Comparison of ENCODE assay signal across 8 mouse cellular contexts in genomic region chr7:131409321-131409987, GRCm38 (mm10). TPM values are rescaled to one million over a fixed set of nuclear protein-coding genes. Genes with fewer than 3 reads are reported as not detected.
DNase-seq lines count a peak whose midpoint lies in the region; ATAC-seq and TF ChIP-seq lines count a peak whose summit lies in the region.

No protein-coding gene starts in this region.

- peak overlapping the region; percentile 80 for H3K4me3 ChIP-seq in neural tube, embryonic 11.5 days (ENCODE audit: low read depth, low read length)
- H3K4me3 ChIP-seq in heart, embryonic 14.5 days (ENCODE audit: control insufficient read depth in 1 of 2, insufficient read depth in 1 of 2, low read depth in 1 of 2, low read length in 2 of 2) = peak overlapping the region; percentile 82 to 93
- peak overlapping the region; percentile 93 for H3K4me3 ChIP-seq in liver, embryonic 11.5 days (ENCODE audit: low read depth, low read length)
- H3K4me3 ChIP-seq in olfactory bulb, adult 2 months (ENCODE audit: insufficient read depth, low read depth, low read length) = peak overlapping the region; percentile 80

- H3K9me3 ChIP-seq in neural tube, embryonic 11.5 days (ENCODE audit: control insufficient read depth, low read length) = no peaks in the 10 kb centered on the region
- no peaks in the 10 kb centered on the region for H3K9me3 ChIP-seq in heart, embryonic 14.5 days (ENCODE audit: control insufficient read depth, low read length)
- H3K9me3 ChIP-seq in liver, embryonic 11.5 days (ENCODE audit: control insufficient read depth, low read length) = no peaks in the 10 kb centered on the region

- H3K27me3 ChIP-seq in neural tube, embryonic 11.5 days (ENCODE audit: control insufficient read depth, insufficient read depth, low read length) = no peaks in the 10 kb centered on the region
- H3K27me3 ChIP-seq in heart, embryonic 14.5 days (ENCODE audit: control insufficient read depth, insufficient read depth, low read length) = no peaks in the 10 kb centered on the region
- no peaks in the 10 kb centered on the region for H3K27me3 ChIP-seq in liver, embryonic 11.5 days (replicated peaks; ENCODE audit: control insufficient read depth, insufficient read depth, low read length)

- H3K9ac ChIP-seq in neural tube, embryonic 11.5 days (ENCODE audit: low read length) = peak overlapping the region; percentile 85
- H3K9ac ChIP-seq in heart, embryonic 14.5 days (ENCODE audit: low read length) = peak overlapping the region; percentile 85
- H3K9ac ChIP-seq in liver, embryonic 11.5 days (ENCODE audit: low read depth, low read length) = peak overlapping the region; percentile 97

- 5% methylated on average over 16 of the region's 16 CpGs for WGBS in neural tube, embryonic 11.5 days
- 10% methylated on average over 16 of the region's 16 CpGs for WGBS in heart, embryonic 14.5 days
- WGBS in liver, embryonic 11.5 days = 8% methylated on average over 16 of the region's 16 CpGs
- WGBS in olfactory bulb, adult 2 months = 6% methylated on average over 16 of the region's 16 CpGs

- TF ChIP-seq POLR2A in olfactory bulb, adult 2 months (IDR thresholded peaks at IDR 0.05; ENCODE audit: insufficient read depth, low read depth, low read length) = no peak

- ATAC-seq in neural tube, embryonic 11.5 days (ENCODE audit: insufficient read depth, low FRiP score, low TSS enrichment) = peak; percentile 29; the same call in 1 of the 2 replicates
- no peak for ATAC-seq in heart, embryonic 14.5 days (ENCODE audit: insufficient number of reproducible peaks, insufficient read depth, low FRiP score, low read depth)
- ATAC-seq in liver, embryonic 11.5 days (replicated peaks; ENCODE audit: low FRiP score) = peak; percentile 3; the same call in 1 of the 2 replicates

- no peak for TF ChIP-seq CTCF in olfactory bulb, adult 2 months (IDR thresholded peaks at IDR 0.05; ENCODE audit: insufficient read depth, low read depth, low read length)

- no peaks in the 10 kb centered on the region for H3K36me3 ChIP-seq in neural tube, embryonic 11.5 days (ENCODE audit: control insufficient read depth, insufficient read depth, low read length)
- no peaks in the 10 kb centered on the region for H3K36me3 ChIP-seq in heart, embryonic 14.5 days (ENCODE audit: control insufficient read depth, insufficient read depth, low read length)
- no peaks in the 10 kb centered on the region for H3K36me3 ChIP-seq in liver, embryonic 11.5 days (ENCODE audit: control insufficient read depth, insufficient read depth, low read length)

- H3K4me1 ChIP-seq in neural tube, embryonic 11.5 days (ENCODE audit: control insufficient read depth, insufficient read depth, low read length) = peaks cover 15% of the 10 kb centered on the region; the same call in 1 of the 2 replicates
- H3K4me1 ChIP-seq in heart, embryonic 14.5 days (ENCODE audit: control insufficient read depth in 2 of 2, insufficient read depth in 2 of 2, low read length in 2 of 2) = peaks cover 3 to 14% of the 10 kb centered on the region in 2 experiments; a peak in 3 of 4 replicates
- peaks cover 17% of the 10 kb centered on the region for H3K4me1 ChIP-seq in liver, embryonic 11.5 days (replicated peaks; ENCODE audit: control insufficient read depth, insufficient read depth, low read length)
- H3K4me1 ChIP-seq in olfactory bulb, adult 2 months (ENCODE audit: control insufficient read depth, insufficient read depth, low read length) = no peaks in the 10 kb centered on the region; the same call in 1 of the 2 replicates

- H3K4me2 ChIP-seq in neural tube, embryonic 11.5 days (ENCODE audit: low read depth) = peak overlapping the region; percentile 70
- H3K4me2 ChIP-seq in heart, embryonic 14.5 days (ENCODE audit: low read length) = peak overlapping the region; percentile 79
- peak overlapping the region; percentile 65 for H3K4me2 ChIP-seq in liver, embryonic 11.5 days

- H3K27ac ChIP-seq in neural tube, embryonic 11.5 days (ENCODE audit: low read depth, low read length) = peak overlapping the region; percentile 24; the same call in 1 of the 2 replicates
- peak overlapping the region in 1 of 2 experiments; percentile 58; a peak in 1 of 4 replicates for H3K27ac ChIP-seq in heart, embryonic 14.5 days (replicated peaks in 1 of 2; ENCODE audit: control insufficient read depth in 1 of 2, insufficient read depth in 1 of 2, low read depth in 2 of 2, low read length in 2 of 2)
- 0 out of 2 replicates have a peak overlapping the region, but pooled peaks have one; percentile 13 for H3K27ac ChIP-seq in liver, embryonic 11.5 days (ENCODE audit: low read depth, low read length)
- no peak overlapping the region for H3K27ac ChIP-seq in olfactory bulb, adult 2 months (ENCODE audit: insufficient read depth, low read depth, low read length)

- DNase-seq in neural tube, embryonic 11.5 days (ENCODE audit: low spot score) = peak; percentile 37
- DNase-seq in neural tube, embryonic 10.5 days (ENCODE audit: extremely low spot score, low spot score) = no peak
- DNase-seq in c-Kit-positive CD71-positive TER-119-negative erythroid progenitor cells, embryonic 14.5 days (ENCODE audit: low read depth) = peak; percentile 72
- no peak for DNase-seq in liver, embryonic 11.5 days (ENCODE audit: low spot score)
- no peak for DNase-seq in cerebellum, postnatal 36 days
- DNase-seq in spleen, adult 12 weeks (ENCODE audit: low spot score) = no peak

RNA-seq across cellular contexts. Expression of gene Ikzf5, which starts 0.9 kb away (rescaled TPM):
- 30.0 and 33.9 TPM in 2 replicates for polyA plus RNA-seq in neural tube, embryonic 11.5 days (2014; fragmentation: Nextera tagmentation; extraction: Ambion mirVana)
- polyA plus RNA-seq in heart, embryonic 14.5 days (2014; fragmentation: Nextera tagmentation; extraction: Ambion mirVana) = 10.8 and 11.3 TPM in 2 replicates
- polyA plus RNA-seq in liver, embryonic 11.5 days (2014; fragmentation: Nextera tagmentation; extraction: Ambion mirVana) = 20.6 and 21.1 TPM in 2 replicates
- not detected in 2 replicates for polyA plus RNA-seq in olfactory bulb, adult 2 months (2012; ENCODE audit: insufficient read depth, insufficient read length, low replicate concordance, missing spikeins)

RNA-seq across cellular contexts. Expression of gene Acadsb, which starts 0.9 kb away (rescaled TPM):
- 78.5 and 83.0 TPM in 2 replicates for polyA plus RNA-seq in neural tube, embryonic 11.5 days (2014; fragmentation: Nextera tagmentation; extraction: Ambion mirVana)
- polyA plus RNA-seq in heart, embryonic 14.5 days (2014; fragmentation: Nextera tagmentation; extraction: Ambion mirVana) = 91.6 and 98.3 TPM in 2 replicates
- 50.8 and 54.8 TPM in 2 replicates for polyA plus RNA-seq in liver, embryonic 11.5 days (2014; fragmentation: Nextera tagmentation; extraction: Ambion mirVana)
- not detected in 2 replicates for polyA plus RNA-seq in olfactory bulb, adult 2 months (2012; ENCODE audit: insufficient read depth, insufficient read length, low replicate concordance, missing spikeins)

RNA-seq across cellular contexts. Expression of gene Pstk, which starts 38.5 kb away (rescaled TPM):
- 48.6 and 53.9 TPM in 2 replicates for polyA plus RNA-seq in neural tube, embryonic 11.5 days (2014; fragmentation: Nextera tagmentation; extraction: Ambion mirVana)
- 88.8 and 98.9 TPM in 2 replicates for polyA plus RNA-seq in heart, embryonic 14.5 days (2014; fragmentation: Nextera tagmentation; extraction: Ambion mirVana)
- 48.8 and 55.9 TPM in 2 replicates for polyA plus RNA-seq in liver, embryonic 11.5 days (2014; fragmentation: Nextera tagmentation; extraction: Ambion mirVana)
- not detected in 2 replicates for polyA plus RNA-seq in olfactory bulb, adult 2 months (2012; ENCODE audit: insufficient read depth, insufficient read length, low replicate concordance, missing spikeins)

RNA-seq across cellular contexts. Expression of gene 2310057M21Rik, which starts 46.9 kb away (rescaled TPM):
- polyA plus RNA-seq in neural tube, embryonic 11.5 days (2014; fragmentation: Nextera tagmentation; extraction: Ambion mirVana) = 25.6 and 28.7 TPM in 2 replicates
- 17.1 and 17.4 TPM in 2 replicates for polyA plus RNA-seq in heart, embryonic 14.5 days (2014; fragmentation: Nextera tagmentation; extraction: Ambion mirVana)
- 19.2 and 27.1 TPM in 2 replicates for polyA plus RNA-seq in liver, embryonic 11.5 days (2014; fragmentation: Nextera tagmentation; extraction: Ambion mirVana)
- not detected in 2 replicates for polyA plus RNA-seq in olfactory bulb, adult 2 months (2012; ENCODE audit: insufficient read depth, insufficient read length, low replicate concordance, missing spikeins)

Comparison
In these comparisons a context has a peak if more than half of its experiments do, and no peak if none do; other contexts are left out.
1. DNase-seq: peak in neural tube, embryonic 11.5 days (single experiment) and c-Kit-positive CD71-positive TER-119-negative erythroid progenitor cells, embryonic 14.5 days (single experiment); none in neural tube, embryonic 10.5 days (single experiment), liver, embryonic 11.5 days (single experiment), cerebellum, postnatal 36 days (0 of 2) and spleen, adult 12 weeks (single experiment).
2. RNA of gene Pstk, which starts 38.5 kb away (polyA plus RNA-seq): 88.8 to 98.9 TPM in heart, embryonic 14.5 days, 48.8 to 55.9 TPM in liver, embryonic 11.5 days and 48.6 to 53.9 TPM in neural tube, embryonic 11.5 days; not detected in olfactory bulb, adult 2 months; every median in the first group is over 10 times any median in the second.
3. Peak in every context shown above with its lines, with median percentiles within 50 percentile points of each other: H3K4me2 ChIP-seq, H3K4me3 ChIP-seq and H3K9ac ChIP-seq.